Mouse (Mus musculus): ENCODE measurements around the gene Gtsf1l. TPM values are rescaled to one million over a fixed set of nuclear protein-coding genes. Genes with fewer than 3 reads are reported as not detected.

Gene Gtsf1l
- not detected for polyA plus RNA-seq (2014; fragmentation: Illumina TruSeq; extraction: RNeasy Lipid Tissue Mini Kit (QIAGEN cat#74804); ENCODE audit: low replicate concordance)

GRCm38 (mm10) chr2:163087728-163088127 lies at the start of gene Gtsf1l:
Gene Gtsf1l, minus strand, starts transcription at chr2:163087855.

GRCm38 (mm10) chr2:163054335-163054840 lies 33.3 kb downstream of the Gtsf1l start, which contains the start of gene Mybl2:
Gene Mybl2, plus strand, starts transcription at chr2:163054687.

Other genes starting within 250 kb of the Gtsf1l start
- gene Srsf6, start 156.3 kb downstream of the Gtsf1l start, polyA plus RNA-seq (2014; fragmentation: Illumina TruSeq; extraction: RNeasy Lipid Tissue Mini Kit (QIAGEN cat#74804); ENCODE audit: low replicate concordance): 260 TPM
- gene L3mbtl1, start 144.4 kb downstream of the Gtsf1l start, polyA plus RNA-seq (2014; fragmentation: Illumina TruSeq; extraction: RNeasy Lipid Tissue Mini Kit (QIAGEN cat#74804); ENCODE audit: low replicate concordance): not detected
- gene Sgk2, start 100.5 kb downstream of the Gtsf1l start, polyA plus RNA-seq (2014; fragmentation: Illumina TruSeq; extraction: RNeasy Lipid Tissue Mini Kit (QIAGEN cat#74804); ENCODE audit: low replicate concordance): 5.6 TPM
- 74.8 TPM for gene Ift52, start 70.5 kb downstream of the Gtsf1l start, polyA plus RNA-seq (2014; fragmentation: Illumina TruSeq; extraction: RNeasy Lipid Tissue Mini Kit (QIAGEN cat#74804); ENCODE audit: low replicate concordance)
- gene Mybl2, start 33.2 kb downstream of the Gtsf1l start, polyA plus RNA-seq (2014; fragmentation: Illumina TruSeq; extraction: RNeasy Lipid Tissue Mini Kit (QIAGEN cat#74804); ENCODE audit: low replicate concordance): not detected
- gene Tox2, start 115.3 kb upstream of the Gtsf1l start, polyA plus RNA-seq (2014; fragmentation: Illumina TruSeq; extraction: RNeasy Lipid Tissue Mini Kit (QIAGEN cat#74804); ENCODE audit: low replicate concordance): 1.6 TPM

Measured in small intestine, adult 10 weeks (tissue).